Mouse (Mus musculus): ENCODE data around the gene Wif1.

The Wif1 gene

GRCm38 (mm10) chr10:121070742-121071141 is 37.0 kb downstream of the Wif1 start:
- no peak for ATAC-seq (ENCODE audit: low TSS enrichment)

DNA sequence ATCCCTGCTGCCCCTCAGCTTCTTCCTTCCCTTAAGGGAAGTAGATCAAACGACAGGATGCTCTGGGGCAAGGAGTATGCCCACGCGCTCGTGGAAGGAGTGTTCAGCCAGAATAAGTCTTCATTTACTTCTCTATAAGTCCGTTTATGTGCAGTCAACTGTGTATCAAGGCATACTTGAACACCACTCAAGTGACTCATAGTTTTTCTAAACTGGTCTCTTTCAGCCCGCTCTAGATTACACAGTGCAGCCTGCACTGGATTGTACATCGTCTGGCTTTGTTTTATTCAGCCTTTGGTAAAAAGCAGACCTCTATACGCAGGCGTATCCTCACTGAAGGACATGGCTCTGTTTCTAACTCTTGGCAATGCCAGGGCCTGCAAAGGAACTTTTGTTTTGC is 46.7 kb downstream of the Wif1 start:
- 0 out of 2 replicates have a peak, but pooled peaks have one; percentile 20 for ATAC-seq (ENCODE audit: low TSS enrichment)

DNA sequence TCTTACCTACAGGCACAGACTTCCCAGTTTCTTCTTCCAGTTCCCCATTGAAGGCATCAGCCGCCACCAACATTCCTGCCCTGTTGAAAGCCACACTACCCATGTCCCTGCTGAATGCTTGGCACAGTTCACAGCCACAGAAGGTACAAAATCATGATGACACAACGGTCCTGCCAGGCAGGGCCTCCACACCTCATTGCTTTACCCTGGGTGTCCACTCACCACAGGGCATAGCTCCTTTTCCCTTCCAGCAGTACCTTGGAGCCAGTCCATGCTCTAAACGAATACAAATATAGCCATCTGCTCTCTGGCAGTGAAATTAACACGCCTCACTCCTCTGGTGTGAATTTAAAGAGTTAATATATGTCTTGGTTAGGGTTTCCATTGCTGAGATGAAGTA is 49.1 kb downstream of the Wif1 start:
- no peak for ATAC-seq (ENCODE audit: low TSS enrichment)

DNA sequence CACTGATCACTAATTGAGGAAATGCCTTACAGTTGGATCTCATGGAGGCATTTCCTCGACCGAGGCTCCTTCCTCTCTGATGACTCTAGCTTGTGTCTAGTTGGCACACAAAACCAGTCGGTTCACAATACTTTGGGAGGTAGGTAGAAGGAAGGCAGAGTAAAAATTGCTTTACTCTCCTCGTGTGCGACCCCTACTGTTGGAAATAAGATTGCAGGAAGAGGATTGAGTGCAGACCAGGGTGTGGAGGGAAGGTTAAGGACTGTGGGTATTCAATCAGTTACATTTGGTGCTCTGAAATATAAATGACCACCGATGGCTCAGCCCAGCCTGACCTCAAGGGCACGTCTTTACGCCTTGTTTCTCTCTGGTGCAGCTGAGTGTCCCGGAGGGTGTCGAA is 49.8 kb downstream of the Wif1 start:
- ATAC-seq (ENCODE audit: low TSS enrichment), result no peak

DNA sequence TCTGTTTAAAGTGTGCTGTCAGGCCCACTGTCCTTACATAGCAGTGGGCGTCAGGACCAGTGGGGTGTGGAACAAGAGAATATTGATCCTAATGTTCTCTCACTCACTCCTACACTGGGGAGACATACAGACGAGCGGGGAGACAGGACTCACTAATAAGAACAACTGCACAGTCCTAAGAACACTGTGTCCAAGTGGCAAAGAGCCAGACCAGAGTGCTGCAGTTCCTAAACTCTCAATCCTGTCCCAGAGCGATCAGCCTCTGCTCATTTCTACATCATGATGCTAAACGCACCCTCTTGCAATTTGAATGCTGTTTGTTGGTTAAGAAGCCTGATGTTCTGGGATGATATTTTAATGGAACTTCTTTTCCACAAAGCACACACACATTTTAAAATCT is 54.9 kb downstream of the Wif1 start:
- ATAC-seq (ENCODE audit: low TSS enrichment), result no peak

GRCm38 (mm10) chr10:121089312-121089711 is 55.6 kb downstream of the Wif1 start:
- no peak for ATAC-seq (ENCODE audit: low TSS enrichment)

GRCm38 (mm10) chr10:121090006-121090405 is 56.2 kb downstream of the Wif1 start:
- no peak for ATAC-seq (ENCODE audit: low TSS enrichment)

GRCm38 (mm10) chr10:121095948-121096347 is 62.2 kb downstream of the Wif1 start:
- ATAC-seq (ENCODE audit: low TSS enrichment), result no peak

- no peak for ATAC-seq (ENCODE audit: low TSS enrichment)
Measured at GRCm38 (mm10) chr10:121098263-121098662, 64.5 kb downstream of the Wif1 start.

GRCm38 (mm10) chr10:121099658-121100057 is 65.9 kb downstream of the Wif1 start:
- ATAC-seq (ENCODE audit: low TSS enrichment), result no peak

- no peak for ATAC-seq (ENCODE audit: low TSS enrichment)
Measured at GRCm38 (mm10) chr10:121116115-121116514, 82.4 kb downstream of the Wif1 start.

GRCm38 (mm10) chr10:121116636-121117035 is 82.9 kb downstream of the Wif1 start:
- ATAC-seq (ENCODE audit: low TSS enrichment), result no peak

GRCm38 (mm10) chr10:121120751-121121150 is 87.0 kb downstream of the Wif1 start:
- no peak for ATAC-seq (ENCODE audit: low TSS enrichment)

GRCm38 (mm10) chr10:121124481-121124880 is 90.7 kb downstream of the Wif1 start:
- no peak for ATAC-seq (ENCODE audit: low TSS enrichment)

- ATAC-seq (ENCODE audit: low TSS enrichment), result no peak
Measured at GRCm38 (mm10) chr10:121129000-121129925, 95.5 kb downstream of the Wif1 start.

All from frontal cortex, adult (tissue).